Mouse (Mus musculus) embryonic facial prominence, embryonic 13.5 days (tissue): ENCODE measurements around the gene Nod1. TPM values are rescaled to one million over a fixed set of nuclear protein-coding genes. Genes with fewer than 3 reads are reported as not detected.

Experiments used
- ATAC-seq: fragments of 200-750 bp; cut with Nextera tagmentation; 2 replicates; pipeline ENCODE4 v1.8.0; 2017; ENCODE audit warnings: low read depth; ENCODE audit not compliant: insufficient number of reproducible peaks, insufficient read depth, low FRiP score, low TSS enrichment
- H3K27ac ChIP-seq: fragments of 300-500 bp; sonication (generic); 2 replicates; pipeline ENCODE4 v1.5.1; 2015; ENCODE audit warnings: moderate library complexity, mild to moderate bottlenecking, inconsistent platforms
- H3K27me3 ChIP-seq: fragments of 300-500 bp; sonication (generic); 2 replicates; pipeline ENCODE4 v1.6.1; 2015; ENCODE audit warnings: mild to moderate bottlenecking, inconsistent platforms
- H3K36me3 ChIP-seq: fragments of 300-500 bp; sonication (generic); 2 replicates; pipeline ENCODE4 v1.6.1; 2015; ENCODE audit warnings: mild to moderate bottlenecking, inconsistent platforms
- H3K4me1 ChIP-seq: fragments of 300-500 bp; sonication (generic); 2 replicates; pipeline ENCODE4 v1.6.1; 2015; ENCODE audit warnings: inconsistent platforms
- H3K4me2 ChIP-seq: fragments of 300-500 bp; sonication (generic); 2 replicates; pipeline ENCODE4 v1.6.1; 2015; ENCODE audit warnings: moderate library complexity, mild to moderate bottlenecking, inconsistent platforms
- H3K4me3 ChIP-seq: fragments of 300-500 bp; sonication (generic); 2 replicates; pipeline ENCODE4 v1.5.1; 2015; ENCODE audit warnings: mild to moderate bottlenecking, inconsistent platforms
- H3K9ac ChIP-seq: fragments of 300-500 bp; sonication (generic); 2 replicates; pipeline ENCODE4 v1.6.1; 2015; ENCODE audit warnings: mild to moderate bottlenecking, inconsistent platforms
- H3K9me3 ChIP-seq: fragments of 300-500 bp; sonication (generic); 2 replicates; pipeline ENCODE4 v1.6.1; 2016; ENCODE audit warnings: inconsistent platforms
- WGBS: fragments of 180-500 bp; shearing (Covaris S2); methylation state at CpG from one replicate; pipeline ENCODE4 v1.1.7; 2015; ENCODE audit warnings: mixed read lengths; 5-methylcytosine and 5-hydroxymethylcytosine counted together
- polyA plus RNA-seq: library from polyadenylated mRNA; unstranded; fragments of >200 nt; fragmentation: Nextera tagmentation; extraction: Ambion mirVana; gene quantifications from 2 replicates; pipeline ENCODE4 v1.2.1, GENCODE M21; 2015

Nod1 gene
- polyA plus RNA-seq, 1 experiment from 2014 or later, result 4.9 TPM

DNA sequence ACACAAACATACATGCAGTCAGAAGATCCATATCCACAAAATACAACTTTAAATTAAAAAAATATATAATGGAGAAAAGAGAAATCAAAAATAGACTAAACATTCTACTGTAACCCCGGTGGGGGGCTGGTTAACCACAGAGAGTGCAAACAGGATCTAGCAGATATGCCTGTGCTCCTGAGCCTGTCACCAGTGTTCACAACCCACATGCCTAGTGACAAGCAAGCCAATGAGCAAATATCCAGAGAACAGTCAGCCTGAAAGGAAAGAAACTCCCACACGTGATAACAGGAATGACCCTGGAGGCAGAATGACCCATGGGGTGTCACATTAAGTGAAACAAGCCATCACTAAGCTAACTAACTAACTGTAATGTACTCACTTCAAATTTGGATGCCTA is 35.9 kb downstream of the Nod1 start:
- Histone ChIP-seq H3K4me2 (no peak overlapping the region), H3K9ac (no peak overlapping the region), H3K4me1 (peaks cover 9% of the 10 kb centered on the region), H3K27me3 (no peaks in the 10 kb centered on the region), H3K27ac (no peak overlapping the region), H3K36me3 (no peaks in the 10 kb centered on the region), H3K4me3 (no peak overlapping the region), H3K9me3 (no peaks in the 10 kb centered on the region)
- WGBS, result 66% methylated on average over 2 of the region's 2 CpGs
- no peak for ATAC-seq

DNA sequence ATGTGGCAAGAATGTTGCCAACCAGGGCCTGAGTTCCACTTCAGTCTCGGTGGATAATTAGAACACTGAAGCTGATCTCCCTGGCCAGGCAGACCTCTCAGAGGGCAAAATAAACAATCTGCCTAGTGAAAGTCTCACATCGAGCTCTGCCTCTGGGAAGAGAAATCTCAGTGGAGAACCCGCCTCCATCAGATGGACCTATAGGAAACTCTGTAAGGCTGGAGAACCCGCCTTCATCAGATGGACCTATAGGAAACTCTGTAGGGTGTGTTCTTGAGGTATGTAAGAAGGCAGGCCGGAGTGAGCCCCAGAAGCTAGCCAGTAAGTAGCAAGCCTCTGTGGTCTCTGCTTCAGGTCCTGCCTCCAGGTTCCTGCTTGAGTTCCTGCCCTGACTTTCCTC is 37.5 kb downstream of the Nod1 start:
- H3K36me3 ChIP-seq, result no peaks in the 10 kb centered on the region
- H3K9me3 ChIP-seq, result no peaks in the 10 kb centered on the region
- H3K4me2 ChIP-seq, result no peak overlapping the region
- H3K4me1 ChIP-seq, result peaks cover 3% of the 10 kb centered on the region
- no peak for ATAC-seq
- WGBS, result 66% methylated on average over 5 of the region's 5 CpGs
- no peak overlapping the region for H3K9ac ChIP-seq
- H3K27ac ChIP-seq, result no peak overlapping the region
- no peaks in the 10 kb centered on the region for H3K27me3 ChIP-seq
- H3K4me3 ChIP-seq, result no peak overlapping the region

DNA sequence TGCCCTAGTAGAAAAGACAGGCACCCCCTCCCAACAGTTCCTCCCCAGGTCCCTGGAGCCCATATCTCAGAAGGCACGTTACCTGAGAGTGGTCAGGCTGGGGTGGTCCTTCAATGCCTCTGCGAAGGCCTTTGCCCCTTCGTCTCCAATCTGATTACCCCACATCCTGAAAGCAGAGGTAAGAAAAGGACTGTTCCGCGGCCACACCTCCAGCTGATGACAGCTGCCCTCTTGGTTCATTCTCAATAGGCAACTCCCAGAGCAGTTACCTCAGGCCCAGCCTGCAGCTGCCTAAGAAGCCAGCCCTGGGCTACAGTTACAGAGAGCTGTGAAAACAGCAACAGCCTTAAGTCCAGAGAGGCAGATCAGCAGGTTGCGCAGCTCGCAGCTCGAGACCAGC is 38.1 kb downstream of the Nod1 start:
- no peak overlapping the region for H3K4me3 ChIP-seq
- ATAC-seq, result no peak
- 91% methylated on average over 8 of the region's 8 CpGs for WGBS
- H3K4me2 ChIP-seq, result no peak overlapping the region
- no peaks in the 10 kb centered on the region for H3K36me3 ChIP-seq
- no peak overlapping the region for H3K27ac ChIP-seq
- no peaks in the 10 kb centered on the region for H3K4me1 ChIP-seq
- H3K9ac ChIP-seq, result no peak overlapping the region
- no peaks in the 10 kb centered on the region for H3K27me3 ChIP-seq
- no peaks in the 10 kb centered on the region for H3K9me3 ChIP-seq

DNA sequence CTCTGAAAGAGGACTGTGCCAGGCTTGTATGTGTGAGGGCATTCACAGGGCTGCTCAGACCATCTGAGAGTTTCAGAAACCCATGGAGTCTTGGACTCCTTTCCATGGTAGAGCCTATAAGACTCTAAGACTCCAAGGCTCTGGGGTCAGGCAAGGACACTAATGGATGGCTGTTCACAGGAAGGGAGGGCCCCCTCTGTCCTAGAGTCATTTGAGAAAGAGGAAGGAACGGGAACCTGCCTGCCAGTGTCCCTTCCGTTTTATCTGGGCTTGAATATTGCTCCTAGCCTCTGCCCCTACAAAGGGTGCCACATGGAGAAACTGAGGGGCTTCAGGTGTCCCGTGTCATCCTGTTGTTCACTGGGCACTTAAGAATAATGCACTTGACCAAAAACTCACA is 38.5 kb downstream of the Nod1 start:
- H3K4me3 ChIP-seq, result no peak overlapping the region
- no peak overlapping the region for H3K4me2 ChIP-seq
- no peak for ATAC-seq
- WGBS, result 81% methylated on average over 3 of the region's 3 CpGs
- no peaks in the 10 kb centered on the region for H3K9me3 ChIP-seq
- no peaks in the 10 kb centered on the region for H3K27me3 ChIP-seq
- no peaks in the 10 kb centered on the region for H3K36me3 ChIP-seq
- H3K9ac ChIP-seq, result no peak overlapping the region
- H3K27ac ChIP-seq, result no peak overlapping the region
- no peaks in the 10 kb centered on the region for H3K4me1 ChIP-seq

DNA sequence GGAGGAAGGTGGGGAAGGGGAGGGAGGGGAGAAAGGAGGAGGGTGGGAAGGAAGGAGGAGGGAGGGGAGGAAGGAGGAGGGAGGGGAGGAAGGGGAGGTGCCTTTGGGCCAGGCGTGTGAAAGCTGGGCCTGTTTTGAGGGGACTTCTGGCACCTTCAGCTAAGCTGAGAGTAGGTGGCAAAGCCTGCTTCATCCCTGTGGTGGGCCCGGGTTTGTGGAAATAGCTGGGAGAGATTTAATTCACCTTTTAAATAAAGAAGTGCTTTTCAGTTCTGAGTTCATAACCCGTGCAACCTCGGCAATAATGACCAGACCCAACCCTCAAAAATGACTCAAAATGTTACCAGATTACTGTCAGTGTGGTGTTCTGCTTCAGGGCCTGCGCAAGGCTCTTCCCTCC is 39.2 kb downstream of the Nod1 start:
- H3K36me3 ChIP-seq, result no peaks in the 10 kb centered on the region
- no peaks in the 10 kb centered on the region for H3K4me1 ChIP-seq
- no peak overlapping the region for H3K4me2 ChIP-seq
- no peak for ATAC-seq
- no peaks in the 10 kb centered on the region for H3K27me3 ChIP-seq
- no peak overlapping the region for H3K27ac ChIP-seq
- 68% methylated on average over 5 of the region's 5 CpGs for WGBS
- no peak overlapping the region for H3K4me3 ChIP-seq
- no peak overlapping the region for H3K9ac ChIP-seq
- no peaks in the 10 kb centered on the region for H3K9me3 ChIP-seq

DNA sequence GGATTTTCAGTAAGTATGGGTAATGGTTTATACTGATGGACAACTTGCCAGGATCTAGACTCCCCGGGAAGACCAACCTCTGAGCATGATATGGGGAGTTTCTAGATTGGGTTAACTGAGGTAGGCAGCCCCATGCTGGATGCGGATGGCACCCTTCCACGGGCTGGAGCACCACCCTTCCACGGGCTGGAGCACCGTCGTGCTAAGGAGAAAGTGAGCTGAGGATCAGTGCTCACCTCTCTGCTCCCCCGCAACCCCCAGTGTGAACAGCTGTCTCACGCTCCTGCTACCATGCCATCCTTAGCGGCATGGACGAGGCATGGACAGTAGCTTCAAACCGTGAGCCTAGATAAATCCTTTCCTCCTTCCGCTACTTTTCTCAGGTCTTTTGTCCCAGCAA is 39.9 kb downstream of the Nod1 start:
- Histone ChIP-seq H3K27ac (no peak overlapping the region), H3K4me2 (no peak overlapping the region), H3K4me1 (no peaks in the 10 kb centered on the region), H3K4me3 (no peak overlapping the region), H3K9ac (no peak overlapping the region), H3K36me3 (no peaks in the 10 kb centered on the region), H3K9me3 (no peaks in the 10 kb centered on the region), H3K27me3 (no peaks in the 10 kb centered on the region)
- no peak for ATAC-seq
- WGBS, result 92% methylated on average over 12 of the region's 12 CpGs

DNA sequence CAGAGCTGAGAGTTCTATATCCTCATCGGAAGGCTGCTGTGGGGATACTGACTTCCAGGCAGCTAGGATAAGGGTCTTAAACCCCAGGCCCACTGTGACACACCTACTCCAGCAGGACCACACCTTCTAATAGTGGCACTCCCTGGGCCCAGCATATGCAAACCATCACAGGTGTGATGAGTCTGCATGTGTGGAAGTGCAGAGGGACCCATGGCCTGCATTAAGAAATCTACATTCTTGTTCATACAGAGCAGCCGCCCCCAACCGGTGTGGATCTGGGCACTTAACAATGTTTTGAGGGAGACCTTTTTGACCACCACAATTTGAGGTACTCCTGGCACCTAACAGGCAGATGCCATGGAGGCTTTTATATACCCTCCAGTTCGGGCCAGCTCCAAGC is 40.8 kb downstream of the Nod1 start:
- H3K27ac ChIP-seq, result no peak overlapping the region

DNA sequence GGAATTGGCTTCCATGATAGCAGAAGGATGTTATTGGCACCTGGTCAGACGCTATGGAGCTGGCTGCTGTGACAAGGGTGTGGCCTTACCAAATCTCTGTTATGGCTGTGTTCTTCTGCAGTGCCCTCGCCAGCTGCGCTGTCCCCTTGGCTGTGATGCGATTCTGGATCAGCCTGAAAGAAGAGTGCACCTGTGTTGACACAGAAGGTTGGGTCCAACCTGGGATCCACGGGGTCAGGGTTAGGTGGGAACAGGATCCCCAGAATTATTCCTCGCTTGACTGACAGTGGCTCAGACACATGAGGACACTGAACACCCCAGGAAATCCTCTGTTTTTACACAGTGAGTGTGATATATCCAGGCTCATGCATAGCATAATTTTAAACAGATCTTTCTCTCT is 44.5 kb downstream of the Nod1 start:
- 81% methylated on average over 6 of the region's 6 CpGs for whole genome bisulfite sequencing
- H3K9me3 ChIP-seq, result no peaks in the 10 kb centered on the region
- H3K27ac ChIP-seq, result no peak overlapping the region
- H3K9ac ChIP-seq, result no peak overlapping the region
- H3K4me3 ChIP-seq, result no peak overlapping the region
- H3K4me1 ChIP-seq, result peaks cover 2% of the 10 kb centered on the region
- no peak for ATAC-seq
- H3K36me3 ChIP-seq, result no peaks in the 10 kb centered on the region
- no peak overlapping the region for H3K4me2 ChIP-seq
- peaks cover 9% of the 10 kb centered on the region; the same call in 1 of the 2 replicates for H3K27me3 ChIP-seq

More for the DNA sequence above, 40.8 kb downstream of the Nod1 start:
- no peaks in the 10 kb centered on the region for H3K9me3 ChIP-seq
- no peaks in the 10 kb centered on the region for H3K4me1 ChIP-seq
- WGBS, result 87% methylated on average over 4 of the region's 4 CpGs
- no peak overlapping the region for H3K9ac ChIP-seq
- H3K27me3 ChIP-seq, result no peaks in the 10 kb centered on the region
- H3K4me3 ChIP-seq, result no peak overlapping the region
- no peak overlapping the region for H3K4me2 ChIP-seq
- H3K36me3 ChIP-seq, result no peaks in the 10 kb centered on the region
- no peak for ATAC-seq

DNA sequence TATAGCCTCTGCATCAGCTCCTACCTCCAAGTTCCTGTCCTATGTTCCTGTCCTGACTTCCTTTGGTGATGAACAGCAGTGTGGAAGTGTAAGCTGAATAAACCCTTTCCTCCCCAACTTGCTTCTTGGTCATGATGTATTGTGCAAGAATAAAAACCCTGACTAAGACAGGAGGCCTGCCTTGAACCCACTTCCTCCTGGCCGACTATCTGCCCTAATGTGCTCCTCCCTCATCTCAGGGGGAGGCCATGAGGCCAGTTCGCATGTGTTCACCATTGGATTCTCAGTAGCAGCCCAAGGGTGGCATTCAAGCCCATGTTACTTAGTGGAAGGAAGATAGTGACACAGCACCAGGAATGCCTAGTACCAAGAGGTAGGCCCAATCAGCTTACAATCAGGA is 45.5 kb downstream of the Nod1 start:
- no peaks in the 10 kb centered on the region for H3K36me3 ChIP-seq
- peaks cover 2% of the 10 kb centered on the region for H3K4me1 ChIP-seq
- no peak for ATAC-seq
- H3K27me3 ChIP-seq, result peaks cover 9% of the 10 kb centered on the region; the same call in 1 of the 2 replicates
- no peak overlapping the region for H3K4me2 ChIP-seq
- no peak overlapping the region for H3K4me3 ChIP-seq
- no peaks in the 10 kb centered on the region for H3K9me3 ChIP-seq
- no peak overlapping the region for H3K9ac ChIP-seq
- H3K27ac ChIP-seq, result no peak overlapping the region
- 76% methylated on average over 2 of the region's 2 CpGs for WGBS

DNA sequence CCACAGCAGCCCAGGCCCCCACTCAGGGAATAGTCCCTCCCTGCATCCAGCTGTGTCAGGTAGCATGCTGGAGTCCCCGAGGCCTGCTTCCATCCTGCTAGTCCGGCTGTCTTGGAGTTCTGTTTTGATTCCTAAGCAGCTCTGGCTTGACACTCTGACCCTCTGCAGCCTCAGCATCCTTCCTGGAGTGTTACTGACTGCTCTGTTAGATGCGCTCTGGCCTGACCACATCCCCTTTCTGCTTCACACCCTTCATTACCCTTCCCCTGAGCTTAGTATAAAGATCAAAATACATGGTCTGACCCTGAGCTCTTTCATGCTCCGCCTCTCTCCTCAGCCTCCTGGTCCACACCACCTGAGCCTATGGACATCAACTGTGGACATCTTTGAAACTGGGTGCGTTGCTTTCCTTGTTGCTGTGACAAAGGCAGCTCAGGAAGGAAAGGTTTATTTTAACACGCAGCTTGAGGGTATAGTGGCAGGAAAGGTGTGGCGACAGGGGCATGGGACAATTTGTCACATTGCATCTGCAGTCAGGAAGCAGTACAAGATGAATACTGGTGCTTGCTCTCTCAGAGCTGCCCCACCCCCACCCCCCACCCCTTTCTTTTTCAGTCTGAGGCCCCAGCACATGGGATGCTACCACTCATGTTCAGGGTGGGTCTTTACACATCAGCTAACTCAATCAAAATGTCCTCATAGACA is 46.5 kb downstream of the Nod1 start:
- ATAC-seq, result no peak
- Histone ChIP-seq H3K27me3 (peaks cover 9% of the 10 kb centered on the region; the same call in 1 of the 2 replicates), H3K4me3 (no peak overlapping the region), H3K9me3 (no peaks in the 10 kb centered on the region), H3K4me1 (peaks cover 2% of the 10 kb centered on the region), H3K9ac (no peak overlapping the region), H3K36me3 (no peaks in the 10 kb centered on the region), H3K4me2 (no peak overlapping the region), H3K27ac (no peak overlapping the region)
- 58% methylated on average over 7 of the region's 7 CpGs for WGBS

DNA sequence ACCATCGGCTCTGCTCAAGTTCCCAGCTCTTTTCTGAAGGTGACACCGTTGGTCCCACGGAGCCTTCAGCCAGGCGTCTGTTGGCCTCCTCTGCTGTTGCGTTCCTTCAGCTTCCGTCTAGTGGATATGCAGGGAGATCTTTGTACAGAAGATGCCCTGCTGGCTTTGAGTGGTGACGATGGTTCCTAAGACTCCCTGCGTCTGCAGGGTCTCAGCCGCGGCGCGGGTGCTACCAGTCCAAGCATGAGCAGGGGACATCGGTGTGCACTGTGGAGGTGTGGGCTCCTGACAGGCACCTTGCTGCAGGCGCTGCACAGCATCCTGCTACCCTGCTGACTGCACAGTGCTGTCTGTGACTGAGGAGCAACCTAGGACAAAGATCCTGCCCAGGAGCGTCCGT is 47.9 kb downstream of the Nod1 start:
- peaks cover 9% of the 10 kb centered on the region; the same call in 1 of the 2 replicates for H3K27me3 ChIP-seq
- H3K4me1 ChIP-seq, result peaks cover 8% of the 10 kb centered on the region
- H3K9me3 ChIP-seq, result no peaks in the 10 kb centered on the region
- H3K9ac ChIP-seq, result no peak overlapping the region
- no peak overlapping the region for H3K4me3 ChIP-seq
- H3K27ac ChIP-seq, result no peak overlapping the region
- 92% methylated on average over 16 of the region's 16 CpGs for WGBS
- ATAC-seq, result no peak
- H3K4me2 ChIP-seq, result no peak overlapping the region
- H3K36me3 ChIP-seq, result no peaks in the 10 kb centered on the region

DNA sequence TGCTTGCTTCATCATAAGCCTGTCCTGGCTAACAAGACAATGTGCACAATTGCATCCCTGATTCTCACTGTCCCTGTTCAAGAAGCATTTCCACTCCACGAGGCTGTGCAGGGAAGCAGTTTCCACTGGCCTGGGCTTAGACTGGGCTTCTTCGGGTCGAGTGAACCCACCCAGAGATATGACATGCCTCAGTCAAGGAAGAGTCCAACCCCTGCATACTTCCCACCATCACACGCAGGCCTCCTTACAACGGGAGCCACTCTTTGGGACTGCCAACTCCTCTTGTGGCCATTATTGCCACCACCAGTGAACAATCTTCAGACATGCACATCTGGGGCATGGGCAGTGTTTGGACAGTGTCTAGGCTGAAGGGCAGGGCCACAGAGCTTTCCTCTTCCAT is 53.9 kb downstream of the Nod1 start:
- H3K4me1 ChIP-seq, result 0 out of 2 replicates have a peak, but pooled peaks cover 6% of the 10 kb centered on the region
- peaks cover 4% of the 10 kb centered on the region; the same call in 1 of the 2 replicates for H3K27me3 ChIP-seq
- no peaks in the 10 kb centered on the region for H3K36me3 ChIP-seq
- no peak overlapping the region for H3K9ac ChIP-seq
- no peak overlapping the region for H3K4me2 ChIP-seq
- ATAC-seq, result no peak
- H3K9me3 ChIP-seq, result no peaks in the 10 kb centered on the region
- 90% methylated on average over 5 of the region's 5 CpGs for WGBS
- no peak overlapping the region for H3K27ac ChIP-seq
- no peak overlapping the region for H3K4me3 ChIP-seq
